Mouse (Mus musculus) ovary, postnatal 14 days (tissue): ENCODE data around the gene Strip1.
A peak's percentile ranks its signal among the peaks of the same experiment; 100 is the strongest.

ENCODE experiments used
- DNase-seq: peaks from one replicate; pipeline ENCODE4 v3.0.0; 2022; ENCODE audit warnings: low spot score

Strip1 gene

DNA sequence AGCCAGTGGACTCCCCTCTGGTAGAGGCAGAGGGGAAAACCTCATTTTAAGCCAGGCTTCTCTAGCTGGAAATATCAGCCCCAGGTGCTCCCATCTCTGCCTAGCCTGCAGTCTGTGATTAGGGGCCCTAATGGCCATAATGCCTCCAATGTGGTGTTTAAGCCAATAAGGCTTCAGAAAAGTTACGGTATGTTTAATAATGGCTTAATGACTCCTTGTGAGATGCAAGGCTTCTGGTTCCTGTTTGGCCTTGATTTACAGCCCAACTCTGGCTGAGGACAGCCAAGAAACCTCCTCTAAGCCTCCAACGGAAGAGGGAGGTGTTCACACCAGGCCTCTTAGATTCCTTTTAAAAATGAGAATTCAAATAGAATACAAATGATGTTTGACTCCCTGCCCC is 37.9 kb downstream of the Strip1 start:
- DNase-seq, result no peak

DNA sequence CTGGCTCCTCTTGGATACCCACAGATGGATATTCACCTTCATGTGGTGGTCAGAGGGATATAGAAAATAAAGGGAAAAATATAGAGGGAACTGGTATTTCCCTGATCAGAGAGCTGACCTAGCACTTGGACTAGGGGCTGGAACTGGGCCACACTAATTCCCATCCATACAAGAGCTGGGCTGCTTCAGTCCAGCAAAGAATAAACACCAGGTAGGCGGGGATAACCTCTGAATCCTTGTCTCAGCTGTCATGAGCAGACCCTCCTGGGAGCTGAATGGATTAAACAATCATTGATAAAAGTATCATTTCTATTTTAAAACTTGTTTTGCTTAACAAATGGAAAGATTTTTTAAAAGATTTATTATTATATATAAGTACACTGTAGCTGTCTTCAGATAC is 39.9 kb downstream of the Strip1 start:
- no peak for DNase-seq

DNA sequence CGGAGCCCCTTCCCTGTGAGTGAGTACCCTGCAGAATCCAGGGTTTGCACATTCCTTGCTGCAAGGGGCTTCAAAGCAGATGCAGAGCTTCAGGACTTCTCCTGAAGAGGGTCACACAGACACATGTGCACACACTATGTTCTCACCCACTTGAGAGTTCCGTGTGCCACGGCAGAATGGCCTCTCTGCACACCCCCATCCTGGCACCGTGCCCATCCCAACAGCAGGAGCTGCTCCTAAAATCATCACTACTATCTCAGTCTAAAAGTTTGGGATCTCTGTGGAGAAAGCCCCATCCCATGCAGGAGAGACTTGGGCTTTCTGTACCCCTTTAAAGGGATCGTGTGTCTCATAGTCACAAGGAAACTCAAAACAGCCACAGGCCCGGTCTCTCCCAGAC is 45.0 kb downstream of the Strip1 start:
- DNase-seq, result no peak

DNA sequence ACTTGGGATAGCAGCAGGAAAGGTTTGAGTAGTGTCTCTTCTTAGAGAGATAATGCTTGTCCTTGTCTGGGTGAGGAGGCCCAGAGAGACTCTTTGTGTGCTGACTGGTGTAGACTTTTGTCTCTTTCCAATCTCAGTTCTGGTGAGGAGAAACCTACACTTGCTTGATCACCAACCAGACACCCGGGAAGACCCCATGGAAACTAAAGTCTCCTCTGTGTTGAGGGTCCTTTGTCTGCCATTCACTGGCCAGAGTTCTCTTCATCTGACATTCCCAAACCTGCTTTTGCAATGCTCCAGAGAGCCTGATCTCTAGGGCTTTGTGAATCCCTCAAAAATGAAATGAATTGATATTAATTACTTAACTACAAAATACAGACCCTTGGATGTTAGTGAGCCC is 47.6 kb downstream of the Strip1 start:
- DNase-seq, result no peak

DNA sequence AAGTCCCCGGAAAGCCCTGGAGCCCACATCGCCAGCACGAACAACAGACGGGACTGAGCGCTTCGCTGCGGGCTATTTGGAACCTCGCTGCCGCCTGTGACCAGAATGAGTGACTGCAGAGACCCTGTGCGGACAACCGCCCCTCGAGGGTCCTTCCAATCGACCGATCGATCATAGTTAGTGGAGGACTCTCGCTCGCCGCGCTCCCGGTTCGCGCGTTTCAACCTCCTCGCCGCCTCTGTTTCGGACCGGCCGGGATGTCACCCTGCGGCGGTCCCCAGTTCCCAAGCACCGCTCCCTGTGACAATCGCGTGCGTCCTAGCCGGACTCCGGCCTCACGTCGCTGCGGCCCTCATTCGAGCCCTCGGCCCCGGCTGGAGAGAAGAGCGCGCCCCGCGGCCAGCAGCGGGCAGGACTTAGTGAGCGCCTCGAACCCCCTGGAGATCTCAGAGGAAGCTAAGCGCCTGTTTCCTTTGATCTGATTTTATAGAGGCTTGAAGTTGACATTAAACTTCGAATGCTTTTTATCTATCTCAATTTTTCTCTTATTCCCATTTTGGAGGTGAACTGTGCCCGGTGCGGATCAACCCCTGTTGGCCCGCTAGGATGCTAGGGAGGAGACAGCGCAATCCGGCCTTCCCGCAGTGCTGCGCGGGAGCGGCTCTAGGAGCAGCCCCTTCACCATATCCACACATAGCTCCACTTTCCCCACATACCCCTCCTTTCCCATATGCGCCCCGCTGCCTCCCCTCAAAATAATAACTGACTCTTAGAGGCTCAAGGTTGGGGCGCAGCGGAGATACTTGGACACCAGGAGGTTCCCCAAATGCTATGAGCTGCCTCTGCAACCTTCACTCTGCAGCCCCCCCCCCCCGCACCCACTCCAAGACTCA is 48.4 kb downstream of the Strip1 start:
- DNase-seq, result peak; percentile 20

DNA sequence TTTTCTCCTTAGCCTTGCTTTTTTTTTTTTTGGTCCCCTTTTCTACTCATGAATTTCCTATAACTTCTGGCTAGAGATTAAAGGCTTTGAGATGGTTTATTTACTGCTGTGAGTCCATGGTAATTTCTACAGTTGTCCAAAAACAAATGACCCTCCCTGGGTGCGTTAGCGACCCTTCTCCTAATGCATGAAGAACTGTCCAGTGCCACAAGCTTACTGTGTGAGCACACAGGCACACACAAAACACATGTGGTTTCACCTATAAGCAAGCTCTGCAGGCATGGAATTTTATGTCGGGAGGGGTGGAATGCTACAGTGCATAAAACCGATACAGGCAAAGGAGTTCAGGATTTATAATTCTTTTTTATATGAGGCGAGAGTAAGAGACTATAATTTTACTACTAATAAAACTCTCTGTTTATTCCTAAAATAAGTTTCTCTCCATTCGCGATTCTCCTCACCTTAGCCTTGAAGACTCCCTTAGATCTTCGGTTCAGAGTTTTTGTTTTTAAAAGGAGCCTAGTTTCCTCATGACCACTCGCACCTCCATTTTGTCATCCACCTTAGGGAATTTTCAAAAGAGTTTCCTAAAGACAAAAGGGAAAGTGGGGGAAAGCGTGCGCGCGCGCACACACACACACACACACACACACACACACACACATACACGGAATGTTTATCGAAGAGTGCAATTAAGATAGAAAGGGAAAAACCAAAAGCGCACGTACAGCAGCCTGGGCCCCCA is 49.2 kb downstream of the Strip1 start:
- no peak for DNase-seq

DNA sequence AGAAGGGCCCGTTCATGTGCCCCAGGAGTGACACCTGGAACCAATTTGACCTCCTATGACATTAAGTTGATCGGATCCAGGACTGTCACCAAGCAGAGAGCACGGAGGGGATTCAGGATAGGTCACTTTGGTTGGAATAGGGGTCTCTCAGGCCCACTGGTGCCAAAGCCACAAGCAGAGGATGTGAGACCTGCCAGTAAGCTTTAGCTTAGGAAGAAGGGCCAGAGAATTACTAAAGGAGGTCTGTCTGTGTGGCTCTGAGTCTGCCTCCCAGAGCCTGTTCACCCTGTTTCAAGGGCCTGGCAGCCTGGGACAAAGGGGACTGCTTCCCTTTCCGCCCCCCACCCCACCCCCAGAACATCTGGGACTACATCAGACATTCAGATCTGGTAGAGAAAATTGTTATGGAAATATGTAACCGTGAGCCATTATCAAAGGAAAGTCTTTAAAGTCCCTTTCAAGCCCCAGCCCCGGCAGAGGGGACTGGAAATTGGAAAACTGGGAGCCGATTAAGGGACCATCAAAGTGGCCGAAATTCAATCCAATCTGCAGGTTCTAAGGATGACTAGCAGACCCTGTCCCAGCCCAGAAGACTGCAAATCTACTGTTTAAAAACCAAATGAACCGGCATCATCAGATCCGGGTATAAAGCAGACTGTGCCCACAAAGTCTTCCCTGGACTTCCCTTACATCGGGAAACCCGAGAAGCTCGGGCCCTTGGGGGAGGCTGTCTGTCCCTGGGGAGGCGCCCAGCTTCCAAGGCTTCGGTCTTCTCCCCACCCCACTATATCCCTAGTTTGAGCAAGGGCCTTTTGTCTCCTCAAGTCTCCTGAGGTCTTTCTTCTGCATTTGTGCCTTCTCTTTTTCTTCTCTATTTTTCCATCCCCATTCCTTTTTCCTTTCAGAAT is 50.1 kb downstream of the Strip1 start:
- no peak for DNase-seq

DNA sequence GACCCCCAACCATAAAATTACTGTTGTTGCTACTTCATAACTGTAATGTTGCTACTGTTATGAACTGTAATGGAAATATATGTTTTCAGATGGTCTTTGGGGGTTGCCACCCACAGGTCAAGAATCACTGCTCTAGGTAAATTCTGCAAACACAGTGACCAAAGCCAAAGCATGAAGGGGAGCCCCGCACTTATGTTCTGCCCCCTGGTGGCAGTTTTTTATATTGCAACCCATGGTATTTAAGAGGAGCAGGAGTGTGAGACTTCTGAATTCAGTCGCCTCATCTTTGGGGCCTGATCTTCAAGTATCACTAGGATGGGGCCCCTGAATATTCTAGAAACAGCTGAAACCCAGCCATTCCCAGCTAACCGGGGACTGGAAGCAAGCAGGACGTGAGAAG is 52.0 kb downstream of the Strip1 start:
- peak; percentile 69 for DNase-seq

DNA sequence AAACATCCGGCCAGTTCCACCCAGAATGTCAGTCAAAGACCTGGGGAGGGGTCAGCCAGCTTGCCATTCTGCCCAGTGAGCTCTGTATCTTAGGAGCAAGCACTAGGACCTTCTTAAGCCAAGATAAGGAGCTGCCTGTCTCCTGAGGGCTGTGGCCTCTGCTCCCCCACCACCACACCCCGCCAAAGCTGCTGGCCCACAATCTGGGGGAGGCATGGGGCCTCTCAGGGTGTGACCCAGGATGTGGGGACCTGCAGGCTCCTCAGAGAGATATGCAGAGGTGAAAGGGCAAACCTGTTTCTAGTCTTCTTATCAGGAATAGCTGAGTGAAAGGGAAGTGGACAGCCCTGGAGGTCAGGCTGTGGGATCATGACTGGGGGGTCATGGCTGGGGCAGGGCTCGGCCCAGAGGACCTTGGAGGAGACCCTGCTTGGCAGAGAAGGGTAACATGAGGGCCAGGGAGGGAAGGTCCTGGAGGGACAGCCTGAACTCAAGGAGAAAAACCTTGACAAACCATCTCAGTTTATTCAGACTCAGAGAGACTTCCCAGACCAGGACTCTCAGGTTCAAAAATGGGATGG is 53.6 kb downstream of the Strip1 start:
- no peak for DNase-seq

DNA sequence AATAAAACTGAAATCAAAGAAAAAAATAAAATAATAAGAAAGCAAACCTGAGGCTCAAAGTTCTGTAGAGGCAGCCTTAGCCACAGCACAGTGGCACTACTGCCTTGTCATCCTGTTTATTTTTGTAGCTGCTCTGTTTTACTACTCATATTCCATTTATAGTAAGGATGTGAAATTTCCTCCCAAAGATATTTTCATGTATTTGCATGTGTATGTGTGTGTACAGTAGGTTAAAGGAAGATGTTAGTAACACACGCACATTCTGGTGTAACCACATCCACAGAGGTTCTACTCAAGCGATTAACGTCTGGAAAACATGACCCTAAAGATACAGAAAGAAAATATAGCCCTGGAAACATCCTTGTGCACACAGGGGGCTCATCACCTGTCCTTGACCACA is 54.7 kb downstream of the Strip1 start:
- no peak for DNase-seq

DNA sequence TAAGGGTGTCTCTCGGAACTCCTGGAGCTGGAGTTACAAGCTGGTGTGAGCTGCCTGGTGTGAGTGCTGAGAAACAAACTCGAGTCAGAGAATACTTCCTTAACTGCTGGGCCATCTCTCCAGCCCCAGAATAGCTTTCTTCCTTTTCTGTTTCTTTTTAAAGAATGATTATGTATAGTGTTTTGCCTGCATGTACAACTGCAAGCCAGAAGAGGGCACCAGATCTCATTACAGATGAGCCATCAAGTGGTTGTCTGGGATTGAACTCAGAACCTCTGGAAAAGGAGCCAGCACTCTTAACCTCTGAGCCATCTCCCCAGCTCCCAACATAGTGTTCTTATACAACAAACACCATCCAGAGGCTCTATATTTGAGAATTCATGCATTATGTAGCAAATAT is 60.3 kb downstream of the Strip1 start:
- DNase-seq, result no peak

DNA sequence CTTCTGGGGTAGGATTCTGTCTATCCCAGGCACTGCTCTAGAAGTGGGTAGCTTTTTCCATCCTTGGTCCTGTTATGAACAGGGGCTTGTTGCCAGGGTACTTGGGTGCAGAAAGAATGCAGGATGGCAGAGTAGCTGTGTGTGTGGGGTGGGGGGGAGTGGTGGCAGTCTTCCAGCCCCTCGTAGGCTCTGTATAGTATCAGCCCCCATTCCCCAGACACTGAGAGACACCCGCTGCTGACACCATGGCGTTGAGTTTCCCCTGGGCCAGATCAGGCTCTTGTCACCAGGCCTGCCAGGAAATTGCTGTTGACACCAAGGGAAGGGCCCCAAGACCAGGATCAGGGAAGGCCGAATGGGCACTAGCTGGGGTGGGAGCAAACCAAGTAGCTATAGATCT is 62.8 kb downstream of the Strip1 start:
- DNase-seq, result no peak

DNA sequence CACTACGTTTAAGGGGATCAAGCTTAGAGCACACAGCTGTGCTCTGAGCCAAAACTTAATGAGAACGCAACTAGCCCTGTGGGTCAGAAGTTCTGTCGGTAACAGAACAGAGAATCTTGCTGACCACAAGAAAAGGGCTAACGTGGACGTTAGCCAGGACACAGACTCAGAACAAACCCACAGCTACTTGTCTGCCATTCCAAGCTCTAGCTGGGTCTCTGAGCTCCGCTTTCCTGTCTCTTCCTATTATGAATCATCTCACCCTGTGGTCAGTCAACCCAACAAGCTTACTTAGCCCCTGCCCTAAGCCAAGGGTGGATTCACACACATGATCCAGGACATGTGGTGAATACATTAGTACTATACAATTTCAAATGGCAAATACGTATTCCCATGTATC is 63.7 kb downstream of the Strip1 start:
- DNase-seq, result no peak

DNA sequence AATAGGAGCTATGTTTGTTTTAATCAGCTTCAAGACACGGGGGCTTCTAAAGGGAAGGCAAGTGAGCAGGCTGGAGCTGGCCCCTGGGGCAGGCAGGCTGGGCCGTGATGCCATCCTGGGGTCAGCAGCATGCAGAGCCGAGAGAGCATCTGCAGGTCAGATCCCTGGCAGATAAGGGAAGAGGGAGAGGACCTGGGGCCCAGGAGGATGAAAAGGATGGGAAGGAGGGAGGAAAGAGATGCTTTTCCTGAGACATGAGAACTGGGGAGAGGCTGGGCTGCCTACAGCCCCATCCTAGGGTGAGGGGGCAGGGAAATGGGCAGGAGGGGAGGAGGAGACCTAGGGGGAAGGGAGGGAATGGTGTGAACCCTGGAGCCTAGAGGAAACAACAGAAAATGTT is 66.2 kb downstream of the Strip1 start:
- DNase-seq, result no peak

DNA sequence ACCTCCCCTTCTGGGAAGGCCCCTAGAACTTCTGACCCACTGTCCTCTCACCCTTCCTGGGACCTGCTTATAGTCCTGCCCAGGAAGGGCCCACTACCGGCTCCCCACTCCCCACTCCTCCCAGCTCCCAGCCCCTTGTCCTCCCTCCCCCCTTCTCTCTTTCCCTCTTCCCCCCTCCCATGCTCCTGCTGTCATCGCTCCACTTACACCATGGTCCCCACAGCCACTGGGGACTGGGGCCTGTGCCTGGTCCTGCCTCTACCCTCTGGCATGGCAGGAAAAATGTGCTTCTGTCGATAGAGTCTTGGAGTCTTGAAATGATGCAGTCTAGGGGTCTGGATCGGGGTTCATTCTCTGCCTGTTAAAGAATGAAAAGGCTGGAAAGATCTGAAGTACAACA is 67.6 kb downstream of the Strip1 start:
- DNase-seq, result no peak

DNA sequence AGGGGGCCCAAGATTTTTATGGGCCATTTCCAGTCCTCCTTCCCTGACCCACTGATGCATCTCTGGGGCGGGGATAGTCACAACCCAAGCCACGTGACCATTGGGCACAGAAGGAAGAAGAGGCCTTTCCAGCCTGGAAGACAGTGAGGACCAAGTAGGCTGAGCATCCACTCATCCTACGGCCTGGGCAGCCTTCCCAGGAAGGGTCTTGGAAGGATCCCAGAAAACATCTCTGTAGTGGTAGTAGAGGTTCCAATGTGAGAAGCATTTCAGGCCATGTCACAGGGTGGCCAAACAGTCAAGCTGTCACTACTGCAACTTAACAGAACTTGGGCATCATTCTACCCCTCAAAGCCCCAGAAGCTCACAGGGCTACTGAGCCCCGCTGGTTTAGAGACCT is 68.9 kb downstream of the Strip1 start:
- no peak for DNase-seq
